Mouse (Mus musculus) midbrain, embryonic 16.5 days (tissue): ENCODE measurements at regions not wholly inside any gene's neighbourhood (a gene's known extent, or its start where the extent isn't known, plus 50 kb on each side); places are given as distances from the start of the nearest gene placed in this dataset.

Experiments
- ATAC-seq: fragments of 200-750 bp; cut with Nextera tagmentation; 2 replicates; pipeline ENCODE4 v1.8.0; 2017; ENCODE audit warnings: moderate TSS enrichment
- H3K27ac ChIP-seq: fragments of 300-500 bp; sonication (generic); 2 replicates; pipeline ENCODE4 v1.5.1; 2014; ENCODE audit warnings: mild to moderate bottlenecking, low read length, mixed read lengths
- H3K27me3 ChIP-seq: fragments of 300-500 bp; sonication (generic); 2 replicates; pipeline ENCODE4 v1.6.1; 2014; ENCODE audit warnings: low read depth, low read length, mixed read lengths; ENCODE audit not compliant: control insufficient read depth, insufficient read depth
- H3K36me3 ChIP-seq: fragments of 300-500 bp; sonication (generic); 2 replicates; pipeline ENCODE4 v1.6.1; 2014; ENCODE audit warnings: mild to moderate bottlenecking, low read length, moderate library complexity, mixed read lengths; ENCODE audit not compliant: control insufficient read depth, insufficient read depth
- H3K4me1 ChIP-seq: fragments of 300-500 bp; sonication (generic); 2 replicates; pipeline ENCODE4 v1.6.1; 2014; ENCODE audit warnings: mild to moderate bottlenecking, low read length, mixed read lengths; ENCODE audit not compliant: control insufficient read depth, insufficient read depth
- H3K4me2 ChIP-seq: fragments of 300-500 bp; sonication (generic); 2 replicates; pipeline ENCODE4 v1.6.1; 2014; ENCODE audit warnings: mild to moderate bottlenecking, low read length, mixed read lengths
- H3K4me3 ChIP-seq: fragments of 300-500 bp; sonication (generic); 2 replicates; pipeline ENCODE4 v1.5.1; 2014; ENCODE audit warnings: low read depth, mild to moderate bottlenecking, low read length, moderate library complexity, mixed read lengths
- H3K9ac ChIP-seq: fragments of 300-500 bp; sonication (generic); 2 replicates; pipeline ENCODE4 v1.6.1; 2014; ENCODE audit warnings: low read depth, low read length, mixed read lengths
- H3K9me3 ChIP-seq: fragments of 300-500 bp; sonication (generic); replicated peaks from 2 replicates; pipeline ENCODE4 v1.6.1; 2014; ENCODE audit warnings: mild to moderate bottlenecking, low read length, mixed read lengths; ENCODE audit not compliant: control insufficient read depth, poor library complexity, severe bottlenecking
- WGBS: fragments of 180-500 bp; shearing (Covaris S2); extraction: QIAGEN DNeasy Blood & Tissue Kit; methylation state at CpG from one replicate; pipeline ENCODE4 v1.1.7; 2014; 5-methylcytosine and 5-hydroxymethylcytosine counted together

DNA sequence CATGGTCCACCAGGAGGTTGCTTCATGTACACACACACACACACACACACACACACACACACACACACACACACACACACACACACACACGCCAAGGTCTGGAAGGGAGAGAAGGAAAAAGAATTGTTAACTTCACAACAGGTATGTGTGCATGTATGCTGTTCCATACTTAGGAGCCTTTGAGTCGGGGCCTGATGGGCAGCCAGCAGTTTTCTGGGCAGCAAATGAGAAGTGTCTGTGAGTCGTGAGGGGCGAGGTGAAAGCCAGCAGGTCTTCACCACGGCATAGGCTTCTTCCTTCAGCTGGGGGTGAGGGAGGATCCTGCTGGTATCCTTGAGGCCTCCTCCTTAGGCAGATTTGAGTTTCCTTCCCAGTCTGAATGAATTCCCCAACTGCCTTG lies 65.8 kb upstream of the Twist2 start:
- WGBS, result 77% methylated on average over 5 of the region's 5 CpGs
- Histone ChIP-seq H3K36me3 (no peaks in the 10 kb centered on the region), H3K4me3 (no peak overlapping the region), H3K9ac (no peak overlapping the region), H3K4me1 (no peaks in the 10 kb centered on the region), H3K4me2 (no peak overlapping the region), H3K27ac (no peak overlapping the region), H3K27me3 (peaks cover 7% of the 10 kb centered on the region), H3K9me3 (no peaks in the 10 kb centered on the region)
- no peak for ATAC-seq

DNA sequence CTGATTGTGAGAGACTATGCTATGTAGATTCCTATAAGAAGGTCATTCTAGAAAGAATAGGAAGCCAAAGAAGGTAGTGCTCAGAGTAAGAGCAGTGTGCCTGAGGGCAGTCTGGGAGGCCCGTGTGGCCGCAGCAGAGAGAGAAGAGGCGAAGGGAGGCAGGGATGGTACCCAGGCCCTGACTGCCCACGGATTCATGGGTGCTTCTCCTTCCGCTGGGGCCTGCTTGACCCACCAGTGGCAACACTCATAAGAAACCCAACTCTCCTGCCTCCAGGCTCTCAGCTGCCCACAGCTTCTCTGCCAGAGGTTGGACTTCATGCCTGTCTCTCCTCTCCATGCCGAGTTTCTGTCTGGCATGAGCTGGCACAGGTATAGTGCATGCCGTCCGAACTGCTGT lies 60.6 kb upstream of the Twist2 start:
- 92% methylated on average over 8 of the region's 8 CpGs for WGBS
- Histone ChIP-seq H3K9me3 (no peaks in the 10 kb centered on the region), H3K36me3 (no peaks in the 10 kb centered on the region), H3K4me1 (no peaks in the 10 kb centered on the region), H3K4me3 (no peak overlapping the region), H3K27me3 (0 out of 2 replicates have a peak, but pooled peaks cover 4% of the 10 kb centered on the region), H3K4me2 (no peak overlapping the region), H3K27ac (no peak overlapping the region), H3K9ac (no peak overlapping the region)
- ATAC-seq, result no peak

DNA sequence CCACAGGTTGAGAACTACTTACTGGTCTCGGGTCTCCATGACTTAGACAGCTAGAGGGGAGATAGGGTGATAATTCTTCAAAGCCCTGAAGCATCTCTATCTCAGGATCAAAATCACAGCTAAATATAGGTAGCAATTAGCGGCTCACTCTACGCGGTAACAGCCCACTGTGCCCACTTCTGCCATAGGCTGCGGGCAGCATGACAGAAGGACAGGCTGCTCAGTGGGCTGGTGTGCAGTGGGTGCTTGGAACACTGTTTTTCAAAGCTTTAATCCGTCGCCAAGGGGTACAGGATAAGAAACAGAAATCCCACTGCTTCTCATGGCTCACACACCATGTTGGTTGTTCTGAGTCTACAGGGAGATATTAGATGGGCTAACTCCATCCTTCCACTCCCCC lies 59.2 kb upstream of the Twist2 start:
- 0 out of 2 replicates have a peak, but pooled peaks cover 4% of the 10 kb centered on the region for H3K27me3 ChIP-seq
- H3K4me1 ChIP-seq, result no peaks in the 10 kb centered on the region
- H3K4me3 ChIP-seq, result no peak overlapping the region
- H3K27ac ChIP-seq, result no peak overlapping the region
- H3K4me2 ChIP-seq, result no peak overlapping the region
- H3K9ac ChIP-seq, result no peak overlapping the region
- ATAC-seq, result no peak
- H3K9me3 ChIP-seq, result no peaks in the 10 kb centered on the region
- 91% methylated on average over 7 of the region's 7 CpGs for WGBS
- H3K36me3 ChIP-seq, result no peaks in the 10 kb centered on the region

DNA sequence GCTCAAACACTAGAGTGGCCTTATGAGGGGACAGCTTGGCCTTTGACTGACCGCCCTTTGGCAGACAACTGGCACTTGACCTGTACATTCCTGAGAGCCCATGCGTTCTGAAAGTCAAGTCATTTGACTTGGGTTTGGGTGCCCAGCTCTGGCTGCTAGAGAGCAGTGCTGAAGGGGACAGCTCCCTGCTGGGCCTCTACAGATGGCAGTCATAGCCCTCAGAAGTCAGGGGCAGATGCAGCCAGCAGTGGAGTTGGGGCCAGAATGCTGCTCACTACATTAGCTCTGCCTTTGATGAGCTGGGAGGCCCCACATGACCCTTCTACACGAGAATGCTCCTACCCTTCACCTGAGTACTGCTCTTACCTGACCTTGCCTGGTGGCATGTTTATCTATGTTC lies 58.3 kb upstream of the Twist2 start:
- Histone ChIP-seq H3K4me2 (no peak overlapping the region), H3K9ac (no peak overlapping the region), H3K27me3 (0 out of 2 replicates have a peak, but pooled peaks cover 4% of the 10 kb centered on the region), H3K4me3 (no peak overlapping the region), H3K4me1 (no peaks in the 10 kb centered on the region), H3K9me3 (no peaks in the 10 kb centered on the region), H3K27ac (no peak overlapping the region), H3K36me3 (no peaks in the 10 kb centered on the region)
- no peak for ATAC-seq
- WGBS, result 55% methylated on average over 3 of the region's 3 CpGs

DNA sequence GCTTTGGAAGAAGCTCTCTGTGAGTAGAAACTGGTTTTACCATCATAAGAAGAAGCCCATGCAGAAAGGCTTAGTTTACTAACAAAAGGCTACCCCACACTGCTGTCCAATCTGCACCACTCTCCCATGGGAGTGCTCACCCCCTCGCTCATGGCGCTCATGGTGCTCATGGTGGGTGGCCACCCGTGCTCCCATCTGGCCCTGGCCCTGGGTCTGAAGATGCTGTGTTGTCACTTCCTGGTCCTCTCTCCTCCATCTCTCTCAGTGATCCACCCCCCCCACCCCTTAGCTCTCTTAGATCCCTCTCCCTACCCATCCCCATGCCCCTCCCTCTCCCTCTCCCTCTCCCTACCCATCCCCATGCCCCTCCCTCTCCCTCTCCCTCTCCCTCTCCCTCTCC lies 57.2 kb upstream of the Twist2 start:
- no peak overlapping the region for H3K9ac ChIP-seq
- 0 out of 2 replicates have a peak, but pooled peaks cover 4% of the 10 kb centered on the region for H3K27me3 ChIP-seq
- WGBS, result 89% methylated on average over 3 of the region's 3 CpGs
- no peak overlapping the region for H3K4me3 ChIP-seq
- H3K36me3 ChIP-seq, result no peaks in the 10 kb centered on the region
- ATAC-seq, result no peak
- H3K4me2 ChIP-seq, result no peak overlapping the region
- no peaks in the 10 kb centered on the region for H3K9me3 ChIP-seq
- H3K4me1 ChIP-seq, result no peaks in the 10 kb centered on the region
- no peak overlapping the region for H3K27ac ChIP-seq

DNA sequence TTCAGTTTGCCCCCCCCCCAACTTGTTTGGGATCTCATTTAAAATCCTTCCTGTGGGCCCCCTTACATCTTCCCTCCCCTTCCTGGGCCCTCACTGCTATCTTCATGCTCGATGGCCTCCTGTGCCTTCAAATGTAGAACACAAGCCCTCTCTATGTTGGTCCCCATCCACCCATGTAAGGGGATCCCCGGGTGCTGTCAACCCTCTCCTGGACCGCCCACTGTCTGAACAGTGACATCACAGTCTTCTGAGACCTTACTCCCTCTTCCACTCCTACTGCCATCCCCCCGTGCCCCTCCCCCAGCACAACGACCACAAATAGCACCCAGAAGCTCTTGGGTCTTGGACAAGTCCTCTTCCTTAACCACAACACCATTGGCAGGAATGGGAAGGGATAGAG lies 56.6 kb upstream of the Twist2 start:
- H3K4me2 ChIP-seq, result no peak overlapping the region

DNA sequence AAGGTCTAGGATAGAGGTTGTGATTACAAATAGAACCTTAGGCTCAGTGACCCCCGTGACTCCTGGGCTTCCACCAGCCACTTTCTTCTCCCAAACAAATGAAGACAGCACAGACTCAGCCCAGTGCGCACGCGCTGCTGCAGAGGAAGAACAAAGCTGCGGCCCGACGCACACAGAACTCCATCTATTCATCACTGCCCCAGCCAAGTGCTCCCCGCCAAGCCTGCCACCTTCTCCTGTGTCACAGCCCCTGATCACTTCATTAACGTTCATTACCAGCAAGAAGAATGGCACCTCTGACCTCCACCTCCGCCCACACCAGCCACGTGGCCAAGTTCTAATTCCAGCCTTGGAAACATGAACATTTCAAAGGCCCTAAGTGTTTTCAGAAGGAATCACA lies 53.7 kb upstream of the Twist2 start:
- WGBS, result 15% methylated on average over 11 of the region's 11 CpGs
- Histone ChIP-seq H3K27me3 (no peaks in the 10 kb centered on the region), H3K27ac (no peak overlapping the region), H3K36me3 (no peaks in the 10 kb centered on the region), H3K4me3 (no peak overlapping the region), H3K9me3 (no peaks in the 10 kb centered on the region), H3K4me1 (no peaks in the 10 kb centered on the region), H3K4me2 (peak overlapping the region; percentile 29), H3K9ac (no peak overlapping the region)
- peak; percentile 67; the same call in 1 of the 2 replicates for ATAC-seq

More for the DNA sequence above, 56.6 kb upstream of the Twist2 start:
- Histone ChIP-seq H3K4me3 (no peak overlapping the region), H3K4me1 (no peaks in the 10 kb centered on the region), H3K36me3 (no peaks in the 10 kb centered on the region), H3K9ac (no peak overlapping the region), H3K27me3 (0 out of 2 replicates have a peak, but pooled peaks cover 4% of the 10 kb centered on the region), H3K9me3 (no peaks in the 10 kb centered on the region), H3K27ac (no peak overlapping the region)
- no peak for ATAC-seq
- WGBS, result 94% methylated on average over 5 of the region's 5 CpGs
